Mouse (Mus musculus) midbrain, embryonic 16.5 days (tissue): ENCODE results near the gene Mrps35. TPM values are rescaled to one million over a fixed set of nuclear protein-coding genes. Genes with fewer than 3 reads are reported as not detected.

Experiments
- ATAC-seq: fragments of 200-750 bp; cut with Nextera tagmentation; 2 replicates; pipeline ENCODE4 v1.8.0; 2017; ENCODE audit warnings: moderate TSS enrichment
- H3K27ac ChIP-seq: fragments of 300-500 bp; sonication (generic); 2 replicates; pipeline ENCODE4 v1.5.1; 2014; ENCODE audit warnings: mild to moderate bottlenecking, low read length, mixed read lengths
- H3K27me3 ChIP-seq: fragments of 300-500 bp; sonication (generic); 2 replicates; pipeline ENCODE4 v1.6.1; 2014; ENCODE audit warnings: low read depth, low read length, mixed read lengths; ENCODE audit not compliant: control insufficient read depth, insufficient read depth
- H3K36me3 ChIP-seq: fragments of 300-500 bp; sonication (generic); 2 replicates; pipeline ENCODE4 v1.6.1; 2014; ENCODE audit warnings: mild to moderate bottlenecking, low read length, moderate library complexity, mixed read lengths; ENCODE audit not compliant: control insufficient read depth, insufficient read depth
- H3K4me1 ChIP-seq: fragments of 300-500 bp; sonication (generic); 2 replicates; pipeline ENCODE4 v1.6.1; 2014; ENCODE audit warnings: mild to moderate bottlenecking, low read length, mixed read lengths; ENCODE audit not compliant: control insufficient read depth, insufficient read depth
- H3K4me2 ChIP-seq: fragments of 300-500 bp; sonication (generic); 2 replicates; pipeline ENCODE4 v1.6.1; 2014; ENCODE audit warnings: mild to moderate bottlenecking, low read length, mixed read lengths
- H3K4me3 ChIP-seq: fragments of 300-500 bp; sonication (generic); 2 replicates; pipeline ENCODE4 v1.5.1; 2014; ENCODE audit warnings: low read depth, mild to moderate bottlenecking, low read length, moderate library complexity, mixed read lengths
- H3K9ac ChIP-seq: fragments of 300-500 bp; sonication (generic); 2 replicates; pipeline ENCODE4 v1.6.1; 2014; ENCODE audit warnings: low read depth, low read length, mixed read lengths
- H3K9me3 ChIP-seq: fragments of 300-500 bp; sonication (generic); replicated peaks from 2 replicates; pipeline ENCODE4 v1.6.1; 2014; ENCODE audit warnings: mild to moderate bottlenecking, low read length, mixed read lengths; ENCODE audit not compliant: control insufficient read depth, poor library complexity, severe bottlenecking
- WGBS: fragments of 180-500 bp; shearing (Covaris S2); extraction: QIAGEN DNeasy Blood & Tissue Kit; methylation state at CpG from one replicate; pipeline ENCODE4 v1.1.7; 2014; 5-methylcytosine and 5-hydroxymethylcytosine counted together
- polyA plus RNA-seq: library from polyadenylated mRNA; unstranded; fragments of >200 nt; fragmentation: Nextera tagmentation; extraction: Ambion mirVana; gene quantifications from 2 replicates; pipeline ENCODE4 v1.2.1, GENCODE M21; 2015

Mrps35 gene
- polyA plus RNA-seq, 1 experiment from 2014 or later, result 67.6 TPM

DNA sequence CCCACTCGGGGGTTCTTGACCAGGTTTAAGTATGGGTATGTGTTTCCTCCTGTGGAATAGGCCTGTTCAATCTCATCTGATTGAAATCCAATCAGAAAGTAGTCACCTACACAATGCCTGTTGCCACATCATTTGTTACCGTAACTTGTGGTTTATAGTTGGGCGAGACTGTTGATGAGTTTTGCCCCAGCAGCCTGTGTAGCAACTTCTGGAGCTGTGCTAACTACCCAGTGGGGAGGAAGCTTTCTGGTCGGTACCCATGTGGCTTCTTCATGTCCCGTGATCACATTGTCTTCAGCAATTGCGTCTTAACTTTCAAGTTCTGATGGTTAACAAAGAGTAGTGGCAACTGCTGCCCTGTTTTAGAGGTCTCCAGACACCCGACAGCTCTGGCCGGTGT is 9.1 kb downstream of the Mrps35 start:
- Histone ChIP-seq H3K4me2 (no peak overlapping the region), H3K27ac (no peak overlapping the region), H3K27me3 (no peaks in the 10 kb centered on the region), H3K4me3 (no peak overlapping the region), H3K9ac (no peak overlapping the region), H3K36me3 (peaks cover 39% of the 10 kb centered on the region), H3K9me3 (no peaks in the 10 kb centered on the region), H3K4me1 (no peaks in the 10 kb centered on the region)
- ATAC-seq, result no peak
- WGBS, result 97% methylated on average over 8 of the region's 8 CpGs

DNA sequence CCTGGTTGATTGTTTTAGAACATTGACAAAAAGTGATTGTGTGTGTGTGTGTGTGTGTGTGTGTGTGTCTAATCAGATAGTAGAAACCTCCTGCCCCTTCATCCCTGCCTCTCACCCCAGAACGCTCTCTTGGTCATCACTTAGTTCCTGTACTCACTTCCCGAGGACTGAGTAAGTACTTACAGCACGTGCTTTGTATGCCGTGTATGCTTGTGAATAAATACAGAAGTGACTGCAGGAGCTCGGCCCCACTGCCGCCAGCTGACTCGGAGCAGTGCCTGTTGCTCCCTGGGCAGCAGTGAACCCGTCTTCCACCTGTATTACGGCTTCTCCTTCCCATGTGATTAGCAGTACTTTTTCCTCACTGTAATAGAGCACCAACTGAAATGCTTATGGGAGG is 9.9 kb downstream of the Mrps35 start:
- no peaks in the 10 kb centered on the region for H3K27me3 ChIP-seq
- H3K9me3 ChIP-seq, result no peaks in the 10 kb centered on the region
- 93% methylated on average over 9 of the region's 9 CpGs for WGBS
- no peak overlapping the region for H3K9ac ChIP-seq
- H3K36me3 ChIP-seq, result peaks cover 37% of the 10 kb centered on the region
- no peaks in the 10 kb centered on the region for H3K4me1 ChIP-seq
- H3K4me2 ChIP-seq, result no peak overlapping the region
- H3K27ac ChIP-seq, result no peak overlapping the region
- no peak overlapping the region for H3K4me3 ChIP-seq
- ATAC-seq, result no peak

DNA sequence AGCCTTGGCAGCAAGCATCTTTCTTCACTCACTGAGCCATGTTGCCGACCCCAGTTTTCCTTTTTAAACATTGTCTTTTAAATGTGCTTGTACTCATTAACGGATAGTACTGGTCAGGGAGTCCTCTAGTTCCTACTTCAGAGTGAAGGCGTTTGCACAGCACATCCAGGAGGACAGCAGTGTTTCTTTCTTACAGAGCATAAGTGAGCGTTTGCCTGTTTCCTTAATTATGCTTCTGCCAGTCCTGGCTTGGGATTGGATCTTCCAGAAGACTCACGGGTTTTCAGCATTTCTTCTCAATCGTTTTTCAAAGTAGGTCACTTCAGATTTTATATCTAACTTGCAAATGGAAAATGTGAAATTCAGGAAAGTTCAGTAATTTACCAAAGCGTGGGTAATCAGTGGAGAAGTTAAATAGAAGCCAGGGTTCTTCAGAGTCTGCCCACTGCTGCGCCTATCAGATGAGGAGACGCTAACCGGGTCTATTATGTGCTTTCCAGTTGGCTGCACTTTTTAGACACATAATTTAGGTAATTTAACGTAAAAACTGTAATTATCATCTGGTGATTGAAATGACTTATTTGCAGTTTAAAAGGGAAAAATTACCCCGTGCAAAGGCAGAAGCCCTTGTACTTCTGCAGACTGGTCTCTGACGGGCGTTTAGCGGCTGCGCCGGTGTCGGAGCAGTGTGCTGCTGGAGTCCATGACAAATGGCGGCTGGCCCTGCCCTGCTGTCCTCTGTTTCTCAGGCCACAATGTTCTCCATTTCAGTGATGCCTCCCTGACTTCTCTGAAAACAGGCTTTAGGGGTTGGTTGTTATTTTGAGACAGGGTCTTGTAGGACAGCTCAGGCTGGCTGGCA is 11.5 kb downstream of the Mrps35 start:
- no peaks in the 10 kb centered on the region for H3K27me3 ChIP-seq
- H3K27ac ChIP-seq, result no peak overlapping the region
- H3K4me1 ChIP-seq, result no peaks in the 10 kb centered on the region
- ATAC-seq, result no peak
- peaks cover 32% of the 10 kb centered on the region for H3K36me3 ChIP-seq
- no peak overlapping the region for H3K4me2 ChIP-seq
- no peak overlapping the region for H3K4me3 ChIP-seq
- no peaks in the 10 kb centered on the region for H3K9me3 ChIP-seq
- 91% methylated on average over 19 of the region's 19 CpGs for WGBS
- no peak overlapping the region for H3K9ac ChIP-seq

DNA sequence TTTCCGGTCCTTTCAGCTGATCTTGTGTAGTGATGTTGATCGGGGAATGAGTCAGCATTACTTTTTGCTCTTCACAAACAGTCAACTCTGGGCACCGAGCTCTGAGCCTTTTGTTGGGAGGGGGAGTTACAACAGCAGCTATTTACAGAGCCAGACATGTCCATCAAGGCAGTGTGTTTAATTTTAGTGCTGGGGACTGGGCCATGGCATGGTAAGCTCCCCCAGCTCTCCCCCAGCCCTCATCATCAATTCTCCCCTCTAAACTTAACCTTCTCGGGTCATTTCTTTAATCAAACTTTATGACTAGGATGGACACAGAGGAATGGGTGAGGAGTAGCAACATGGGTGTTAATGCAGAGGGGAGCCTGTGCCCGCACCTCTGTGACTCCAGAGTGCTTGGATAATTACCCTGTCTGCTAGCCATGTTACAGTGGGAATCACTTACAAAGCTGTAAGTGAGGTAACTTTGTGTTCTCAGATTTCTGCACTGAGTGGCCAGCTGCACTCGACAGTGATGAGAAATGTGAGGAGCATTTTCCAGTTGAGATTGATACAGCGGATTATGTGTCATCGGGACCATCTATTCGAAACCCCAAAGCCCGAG is 12.9 kb downstream of the Mrps35 start:
- ATAC-seq, result no peak
- H3K27me3 ChIP-seq, result no peaks in the 10 kb centered on the region
- no peak overlapping the region for H3K27ac ChIP-seq
- 92% methylated on average over 10 of the region's 10 CpGs for WGBS
- H3K36me3 ChIP-seq, result peaks cover 22% of the 10 kb centered on the region
- H3K9ac ChIP-seq, result no peak overlapping the region
- H3K9me3 ChIP-seq, result no peaks in the 10 kb centered on the region
- no peak overlapping the region for H3K4me2 ChIP-seq
- no peak overlapping the region for H3K4me3 ChIP-seq
- no peaks in the 10 kb centered on the region for H3K4me1 ChIP-seq

DNA sequence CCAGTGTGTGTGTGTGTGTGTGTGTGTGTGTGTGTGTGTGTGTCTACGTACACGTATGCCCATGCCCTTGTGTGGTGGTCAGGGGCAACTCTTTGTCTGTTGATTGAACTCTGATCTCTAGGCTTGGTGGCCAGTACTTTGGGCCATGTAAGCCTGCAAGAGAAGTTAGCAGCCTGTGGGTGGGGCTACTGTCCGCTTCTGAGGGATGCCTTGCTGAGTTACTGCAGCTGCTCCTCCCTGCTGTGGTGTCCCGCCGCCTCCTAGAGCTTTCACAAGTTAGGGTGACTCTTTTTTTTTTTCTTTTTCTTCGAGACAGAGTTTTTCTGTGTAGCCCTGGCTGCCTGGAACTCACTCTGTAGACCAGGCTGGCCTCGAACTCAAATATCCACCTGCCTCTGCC is 16.8 kb downstream of the Mrps35 start:
- WGBS, result 73% methylated on average over 7 of the region's 7 CpGs
- no peaks in the 10 kb centered on the region for H3K4me1 ChIP-seq
- H3K4me3 ChIP-seq, result no peak overlapping the region
- no peak overlapping the region for H3K27ac ChIP-seq
- H3K4me2 ChIP-seq, result no peak overlapping the region
- no peaks in the 10 kb centered on the region for H3K27me3 ChIP-seq
- no peaks in the 10 kb centered on the region for H3K9me3 ChIP-seq
- no peak overlapping the region for H3K9ac ChIP-seq
- H3K36me3 ChIP-seq, result peaks cover 18% of the 10 kb centered on the region
- no peak for ATAC-seq

DNA sequence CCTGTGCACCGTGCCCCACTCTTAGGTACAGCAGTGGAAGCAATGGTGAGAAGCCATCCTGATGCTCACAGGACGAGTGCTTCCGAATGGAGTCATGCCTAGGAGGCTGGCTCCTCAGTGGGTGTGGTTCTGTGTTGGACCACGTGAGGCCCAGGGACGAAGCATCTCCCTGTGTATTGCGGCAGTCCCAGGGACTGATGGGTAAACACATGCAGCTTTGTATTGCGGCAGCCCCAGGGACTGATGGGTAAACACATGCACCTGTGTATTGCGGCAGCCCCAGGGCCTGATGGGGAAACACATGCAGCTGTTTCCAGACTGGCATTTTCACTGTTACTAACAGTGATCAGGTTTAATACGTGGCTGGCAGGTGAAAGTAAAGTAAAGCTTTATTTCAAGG is 19.1 kb downstream of the Mrps35 start:
- ATAC-seq, result peak; percentile 48; the same call in 1 of the 2 replicates
- Histone ChIP-seq H3K36me3 (peaks cover 10% of the 10 kb centered on the region), H3K4me1 (no peaks in the 10 kb centered on the region), H3K4me2 (no peak overlapping the region), H3K9ac (no peak overlapping the region), H3K27ac (no peak overlapping the region), H3K9me3 (no peaks in the 10 kb centered on the region), H3K27me3 (no peaks in the 10 kb centered on the region), H3K4me3 (no peak overlapping the region)
- 79% methylated on average over 9 of the region's 9 CpGs for WGBS

DNA sequence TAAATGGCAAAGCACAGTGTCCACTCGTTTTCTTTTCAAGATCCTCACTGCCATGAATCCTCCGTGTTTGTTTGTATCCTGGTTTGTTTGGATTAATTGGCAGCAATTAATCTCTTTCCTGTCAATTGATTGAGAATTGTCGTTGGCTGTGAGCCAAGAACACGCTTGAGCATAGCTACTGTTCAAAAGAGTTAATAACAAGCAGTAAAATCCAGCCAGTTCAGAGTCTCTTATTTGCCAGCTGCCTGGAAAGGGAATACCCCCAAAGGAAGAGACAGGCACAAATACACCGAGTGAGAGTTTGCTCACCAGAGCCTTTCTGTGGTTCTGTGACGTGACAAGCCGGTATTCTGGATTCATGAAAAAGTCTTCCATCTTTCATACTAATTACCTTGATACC is 19.5 kb downstream of the Mrps35 start:
- no peak for ATAC-seq
- Histone ChIP-seq H3K4me1 (no peaks in the 10 kb centered on the region), H3K4me3 (no peak overlapping the region), H3K27me3 (no peaks in the 10 kb centered on the region), H3K36me3 (peaks cover 12% of the 10 kb centered on the region), H3K4me2 (no peak overlapping the region), H3K9ac (no peak overlapping the region), H3K9me3 (no peaks in the 10 kb centered on the region), H3K27ac (no peak overlapping the region)
- 77% methylated on average over 7 of the region's 7 CpGs for WGBS

DNA sequence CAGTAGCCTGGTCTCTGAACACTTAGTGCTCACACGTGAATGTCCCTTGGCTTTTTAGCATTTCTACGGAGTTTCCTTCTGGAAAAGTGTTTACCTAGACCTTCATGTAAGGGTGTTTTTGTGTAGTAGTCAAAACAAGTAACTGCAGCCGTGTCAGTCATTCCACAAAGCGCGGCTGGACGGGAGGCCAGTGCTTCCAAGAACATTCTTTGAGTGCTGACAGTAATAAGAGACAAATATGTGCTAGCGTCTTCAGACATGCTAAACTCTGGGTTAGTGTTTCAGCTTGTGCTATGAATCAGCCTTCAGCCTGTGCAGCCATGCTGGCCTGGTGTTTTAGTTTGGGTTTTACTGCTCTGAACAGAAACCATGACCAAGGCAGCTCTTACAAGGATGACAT is 20.1 kb downstream of the Mrps35 start:
- no peak for ATAC-seq
- Histone ChIP-seq H3K4me1 (no peaks in the 10 kb centered on the region), H3K9ac (no peak overlapping the region), H3K4me2 (no peak overlapping the region), H3K36me3 (peaks cover 13% of the 10 kb centered on the region), H3K9me3 (no peaks in the 10 kb centered on the region), H3K27ac (no peak overlapping the region), H3K4me3 (no peak overlapping the region), H3K27me3 (no peaks in the 10 kb centered on the region)
- 93% methylated on average over 7 of the region's 7 CpGs for WGBS

DNA sequence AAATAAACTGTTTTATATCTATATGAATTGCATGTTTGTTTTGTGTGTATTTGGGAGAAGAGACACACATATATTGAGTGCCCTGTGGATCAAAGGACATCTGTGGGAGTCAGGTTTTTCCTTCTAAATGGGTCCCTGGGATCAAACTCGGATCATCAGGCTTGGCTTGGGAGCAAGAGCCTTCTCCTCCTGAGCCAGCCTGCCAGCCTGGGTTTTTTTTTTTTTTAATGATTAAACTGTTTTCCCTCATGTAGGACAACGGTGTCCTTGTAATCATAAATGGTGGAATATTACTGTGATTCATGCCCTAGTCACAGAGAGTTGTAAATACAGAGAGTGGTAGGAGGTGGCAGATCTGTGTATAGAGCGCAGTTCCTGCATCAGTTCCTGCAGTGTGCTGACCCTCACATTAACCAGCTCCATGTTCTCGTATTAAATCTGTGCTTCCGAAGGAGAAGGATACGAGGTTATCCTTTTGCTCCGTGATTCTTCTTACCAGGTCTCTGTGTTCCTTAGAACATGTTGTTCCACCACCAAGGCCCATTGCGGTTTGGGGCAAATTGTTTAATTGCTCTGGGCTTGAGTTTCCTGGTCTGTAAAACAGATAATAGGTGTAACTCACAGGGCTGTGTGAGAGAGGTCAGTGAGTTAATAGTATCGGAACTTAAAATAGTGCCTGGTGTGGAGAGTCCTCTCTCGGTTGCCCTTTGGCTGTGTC is 21.8 kb downstream of the Mrps35 start:
- peaks cover 14% of the 10 kb centered on the region for H3K36me3 ChIP-seq
- no peak overlapping the region for H3K4me3 ChIP-seq
- H3K27me3 ChIP-seq, result no peaks in the 10 kb centered on the region
- no peaks in the 10 kb centered on the region for H3K9me3 ChIP-seq
- WGBS, result 96% methylated on average over 10 of the region's 10 CpGs
- H3K4me1 ChIP-seq, result no peaks in the 10 kb centered on the region
- ATAC-seq, result no peak
- H3K4me2 ChIP-seq, result no peak overlapping the region
- H3K27ac ChIP-seq, result no peak overlapping the region
- no peak overlapping the region for H3K9ac ChIP-seq
